Mouse (Mus musculus): ENCODE data around the gene Tnfrsf4. TPM values are rescaled to one million over a fixed set of nuclear protein-coding genes. Genes with fewer than 3 reads are reported as not detected.

Tnfrsf4 gene
- total RNA-seq (2015; ENCODE audit: low replicate concordance), result 5.2 TPM in 1 of 2 replicates, not detected in the other
- 5.5 TPM in 1 of 2 replicates, not detected in the other for total RNA-seq (2017; ENCODE audit: low replicate concordance)

GRCm38 (mm10) chr4:156013637-156014036 lies at the start of gene Tnfrsf4:
Gene Tnfrsf4, plus strand, starts transcription at chr4:156013843.
- ATAC-seq (replicated peaks; ENCODE audit: low FRiP score, poor library complexity, severe bottlenecking), result no peak

- no peak for ATAC-seq (replicated peaks; ENCODE audit: low FRiP score, poor library complexity, severe bottlenecking)
These were observed 49.2 kb upstream of the Tnfrsf4 start for GRCm38 (mm10) chr4:155964396-155964795.

GRCm38 (mm10) chr4:155969043-155969653 lies 44.5 kb upstream of the Tnfrsf4 start:
- peak; percentile 63 for ATAC-seq (replicated peaks; ENCODE audit: low FRiP score, poor library complexity, severe bottlenecking)

GRCm38 (mm10) chr4:155970286-155970685 lies 43.4 kb upstream of the Tnfrsf4 start:
- no peak for ATAC-seq (replicated peaks; ENCODE audit: low FRiP score, poor library complexity, severe bottlenecking)

- ATAC-seq (replicated peaks; ENCODE audit: low FRiP score, poor library complexity, severe bottlenecking), result no peak
These were observed 41.0 kb upstream of the Tnfrsf4 start for GRCm38 (mm10) chr4:155972651-155973050.

GRCm38 (mm10) chr4:155973239-155973638 lies 40.4 kb upstream of the Tnfrsf4 start:
- no peak for ATAC-seq (replicated peaks; ENCODE audit: low FRiP score, poor library complexity, severe bottlenecking)

- no peak for ATAC-seq (replicated peaks; ENCODE audit: low FRiP score, poor library complexity, severe bottlenecking)
These were observed 32.1 kb upstream of the Tnfrsf4 start for GRCm38 (mm10) chr4:155981436-155982082.

GRCm38 (mm10) chr4:155983788-155984187 lies 29.9 kb upstream of the Tnfrsf4 start:
- no peak for ATAC-seq (replicated peaks; ENCODE audit: low FRiP score, poor library complexity, severe bottlenecking)

- ATAC-seq (replicated peaks; ENCODE audit: low FRiP score, poor library complexity, severe bottlenecking), result no peak
These were observed 22.3 kb upstream of the Tnfrsf4 start for GRCm38 (mm10) chr4:155991211-155991907.

GRCm38 (mm10) chr4:155991908-155992230 lies 21.8 kb upstream of the Tnfrsf4 start:
- no peak for ATAC-seq (replicated peaks; ENCODE audit: low FRiP score, poor library complexity, severe bottlenecking)

GRCm38 (mm10) chr4:155992241-155992905 lies 21.3 kb upstream of the Tnfrsf4 start, which contains the start of the genes B3galt6 and Sdf4:
Gene B3galt6, minus strand, starts transcription at chr4:155992649.
Gene Sdf4, plus strand, starts transcription at chr4:155992872.
- ATAC-seq (replicated peaks; ENCODE audit: low FRiP score, poor library complexity, severe bottlenecking), result peak; percentile 80

- peak; percentile 83 for ATAC-seq (replicated peaks; ENCODE audit: low FRiP score, poor library complexity, severe bottlenecking)
These were observed 20.6 kb upstream of the Tnfrsf4 start for GRCm38 (mm10) chr4:155992906-155993547.

- ATAC-seq (replicated peaks; ENCODE audit: low FRiP score, poor library complexity, severe bottlenecking), result 0 out of 2 replicates have a peak, but pooled peaks have one; percentile 8
These were observed 20.0 kb upstream of the Tnfrsf4 start for GRCm38 (mm10) chr4:155993606-155994005.

GRCm38 (mm10) chr4:156004109-156004508 lies 9.5 kb upstream of the Tnfrsf4 start:
- ATAC-seq (replicated peaks; ENCODE audit: low FRiP score, poor library complexity, severe bottlenecking), result no peak

- ATAC-seq (replicated peaks; ENCODE audit: low FRiP score, poor library complexity, severe bottlenecking), result no peak
These were observed 5.3 kb upstream of the Tnfrsf4 start for GRCm38 (mm10) chr4:156008369-156008768.

GRCm38 (mm10) chr4:156014436-156014835 lies 793 bp downstream of the Tnfrsf4 start:
- ATAC-seq (replicated peaks; ENCODE audit: low FRiP score, poor library complexity, severe bottlenecking), result no peak

- ATAC-seq (replicated peaks; ENCODE audit: low FRiP score, poor library complexity, severe bottlenecking), result no peak
These were observed 6.1 kb downstream of the Tnfrsf4 start for GRCm38 (mm10) chr4:156019771-156020170.

GRCm38 (mm10) chr4:156021381-156021780 lies 7.7 kb downstream of the Tnfrsf4 start:
- ATAC-seq (replicated peaks; ENCODE audit: low FRiP score, poor library complexity, severe bottlenecking), result no peak

- no peak for ATAC-seq (replicated peaks; ENCODE audit: low FRiP score, poor library complexity, severe bottlenecking)
These were observed 8.3 kb downstream of the Tnfrsf4 start for GRCm38 (mm10) chr4:156021942-156022419.

GRCm38 (mm10) chr4:156023520-156023919 lies 9.9 kb downstream of the Tnfrsf4 start:
- no peak for ATAC-seq (replicated peaks; ENCODE audit: low FRiP score, poor library complexity, severe bottlenecking)

Measured in erythroblast, adult 5-6 weeks (primary cell).